Mouse (Mus musculus): ENCODE results near the gene Cdh13. TPM values are rescaled to one million over a fixed set of nuclear protein-coding genes. Genes with fewer than 3 reads are reported as not detected.
"Not testable (repeated sequence)": the region's sequence is repeated elsewhere in the genome, so short reads cannot be mapped to it uniquely, and the experiment has no call there.

The Cdh13 gene
- polyA plus RNA-seq, 1 experiment = not detected

- TF ChIP-seq TAL1 (IDR thresholded peaks at IDR 0.05; ENCODE audit: low read length) = no peak
- no peak for TF ChIP-seq GATA1 (IDR thresholded peaks at IDR 0.05; ENCODE audit: low read length)
- H3K36me3 ChIP-seq (ENCODE audit: control insufficient read depth) = no peaks in the 10 kb centered on the region
- no peak overlapping the region for H3K4me3 ChIP-seq (replicated peaks)
- peaks cover 61% of the 10 kb centered on the region for H3K9me3 ChIP-seq (ENCODE audit: control insufficient read depth, low read length)
- no peaks in the 10 kb centered on the region for H3K4me1 ChIP-seq (ENCODE audit: control insufficient read depth)
- no peaks in the 10 kb centered on the region for H3K27me3 ChIP-seq (ENCODE audit: control insufficient read depth)
Measured at GRCm38 (mm10) chr8:119284920-119285319, 1001.4 kb downstream of the Cdh13 start.

GRCm38 (mm10) chr8:119295477-119295876 lies 1011.9 kb downstream of the Cdh13 start:
- no peak for TF ChIP-seq TAL1 (IDR thresholded peaks at IDR 0.05; ENCODE audit: low read length)
- TF ChIP-seq GATA1 (IDR thresholded peaks at IDR 0.05; ENCODE audit: low read length) = no peak
- Histone ChIP-seq H3K36me3 (ENCODE audit: control insufficient read depth) (no peaks in the 10 kb centered on the region), H3K4me1 (ENCODE audit: control insufficient read depth) (no peaks in the 10 kb centered on the region), H3K4me3 (replicated peaks) (no peak overlapping the region), H3K27me3 (ENCODE audit: control insufficient read depth) (no peaks in the 10 kb centered on the region; the same call in 1 of the 2 replicates), H3K9me3 (ENCODE audit: control insufficient read depth, low read length) (peaks cover 41% of the 10 kb centered on the region)

- peaks cover 53% of the 10 kb centered on the region for H3K9me3 ChIP-seq (ENCODE audit: control insufficient read depth, low read length)
- H3K36me3 ChIP-seq (ENCODE audit: control insufficient read depth); H3K4me1 ChIP-seq (ENCODE audit: control insufficient read depth); H3K4me3 ChIP-seq (replicated peaks); H3K27me3 ChIP-seq (ENCODE audit: control insufficient read depth): not testable (repeated sequence)
Measured at GRCm38 (mm10) chr8:119297752-119298151, 1014.2 kb downstream of the Cdh13 start.

- TF ChIP-seq GATA1 (IDR thresholded peaks at IDR 0.05; ENCODE audit: low read length) = no peak
- no peak for TF ChIP-seq TAL1 (IDR thresholded peaks at IDR 0.05; ENCODE audit: low read length)
- Histone ChIP-seq H3K9me3 (ENCODE audit: control insufficient read depth, low read length) (peaks cover 62% of the 10 kb centered on the region), H3K36me3 (ENCODE audit: control insufficient read depth) (no peaks in the 10 kb centered on the region), H3K4me3 (replicated peaks) (no peak overlapping the region), H3K27me3 (ENCODE audit: control insufficient read depth) (no peaks in the 10 kb centered on the region; the same call in 1 of the 2 replicates), H3K4me1 (ENCODE audit: control insufficient read depth) (no peaks in the 10 kb centered on the region)
Measured at GRCm38 (mm10) chr8:119300335-119300734, 1016.8 kb downstream of the Cdh13 start.

GRCm38 (mm10) chr8:119304196-119304595 lies 1020.7 kb downstream of the Cdh13 start:
- TF ChIP-seq TAL1 (IDR thresholded peaks at IDR 0.05; ENCODE audit: low read length) (no peak), GATA1 (IDR thresholded peaks at IDR 0.05; ENCODE audit: low read length) (no peak)
- Histone ChIP-seq H3K36me3 (ENCODE audit: control insufficient read depth) (no peaks in the 10 kb centered on the region), H3K27me3 (ENCODE audit: control insufficient read depth) (no peaks in the 10 kb centered on the region; the same call in 1 of the 2 replicates), H3K9me3 (ENCODE audit: control insufficient read depth, low read length) (peaks cover 57% of the 10 kb centered on the region), H3K4me3 (replicated peaks) (no peak overlapping the region), H3K4me1 (ENCODE audit: control insufficient read depth) (no peaks in the 10 kb centered on the region)

- no peaks in the 10 kb centered on the region for H3K27me3 ChIP-seq (ENCODE audit: control insufficient read depth)
- TF ChIP-seq GATA1 (IDR thresholded peaks at IDR 0.05; ENCODE audit: low read length) (no peak), TAL1 (IDR thresholded peaks at IDR 0.05; ENCODE audit: low read length) (no peak)
Measured at GRCm38 (mm10) chr8:119311412-119311811, 1027.9 kb downstream of the Cdh13 start.

GRCm38 (mm10) chr8:119323215-119323614 lies 1039.7 kb downstream of the Cdh13 start:
- Histone ChIP-seq H3K36me3 (ENCODE audit: control insufficient read depth) (no peaks in the 10 kb centered on the region), H3K9me3 (ENCODE audit: control insufficient read depth, low read length) (peaks cover 32% of the 10 kb centered on the region), H3K27me3 (ENCODE audit: control insufficient read depth) (no peaks in the 10 kb centered on the region), H3K4me1 (ENCODE audit: control insufficient read depth) (no peaks in the 10 kb centered on the region), H3K4me3 (replicated peaks) (no peak overlapping the region)
- TF ChIP-seq GATA1 (IDR thresholded peaks at IDR 0.05; ENCODE audit: low read length) = no peak
- no peak for TF ChIP-seq TAL1 (IDR thresholded peaks at IDR 0.05; ENCODE audit: low read length)

More at GRCm38 (mm10) chr8:119311412-119311811, 1027.9 kb downstream of the Cdh13 start:
- Histone ChIP-seq H3K4me3 (replicated peaks) (no peak overlapping the region), H3K36me3 (ENCODE audit: control insufficient read depth) (no peaks in the 10 kb centered on the region), H3K9me3 (ENCODE audit: control insufficient read depth, low read length) (peaks cover 7% of the 10 kb centered on the region), H3K4me1 (ENCODE audit: control insufficient read depth) (no peaks in the 10 kb centered on the region)

- H3K27me3 ChIP-seq (ENCODE audit: control insufficient read depth) = peaks cover 4% of the 10 kb centered on the region; the same call in 1 of the 2 replicates
- no peak overlapping the region for H3K4me3 ChIP-seq (replicated peaks)
- TF ChIP-seq TAL1 (IDR thresholded peaks at IDR 0.05; ENCODE audit: low read length) (no peak), GATA1 (IDR thresholded peaks at IDR 0.05; ENCODE audit: low read length) (no peak)
- H3K4me1 ChIP-seq (ENCODE audit: control insufficient read depth) = peaks cover 8% of the 10 kb centered on the region
- H3K9me3 ChIP-seq (ENCODE audit: control insufficient read depth, low read length) = peaks cover 26% of the 10 kb centered on the region
- H3K36me3 ChIP-seq (ENCODE audit: control insufficient read depth) = no peaks in the 10 kb centered on the region
Measured at GRCm38 (mm10) chr8:119339546-119339945, 1056.0 kb downstream of the Cdh13 start.

GRCm38 (mm10) chr8:119343606-119344005 lies 1060.1 kb downstream of the Cdh13 start:
- peaks cover 21% of the 10 kb centered on the region for H3K4me1 ChIP-seq (ENCODE audit: control insufficient read depth)
- H3K4me3 ChIP-seq (replicated peaks) = no peak overlapping the region
- H3K27me3 ChIP-seq (ENCODE audit: control insufficient read depth) = peaks cover 4% of the 10 kb centered on the region; the same call in 1 of the 2 replicates
- peaks cover 21% of the 10 kb centered on the region for H3K9me3 ChIP-seq (ENCODE audit: control insufficient read depth, low read length)
- no peak for TF ChIP-seq TAL1 (IDR thresholded peaks at IDR 0.05; ENCODE audit: low read length)
- no peak for TF ChIP-seq GATA1 (IDR thresholded peaks at IDR 0.05; ENCODE audit: low read length)
- peaks cover 23% of the 10 kb centered on the region for H3K36me3 ChIP-seq (ENCODE audit: control insufficient read depth)

All from erythroblast, embryonic 14.5 days (primary cell).